Mouse (Mus musculus): Measurements from ENCODE around the gene Pom121l2. TPM values are rescaled to one million over a fixed set of nuclear protein-coding genes. Genes with fewer than 3 reads are reported as not detected.

Gene Pom121l2
- polyA plus RNA-seq, 1 experiment: 0.23 TPM

DNA sequence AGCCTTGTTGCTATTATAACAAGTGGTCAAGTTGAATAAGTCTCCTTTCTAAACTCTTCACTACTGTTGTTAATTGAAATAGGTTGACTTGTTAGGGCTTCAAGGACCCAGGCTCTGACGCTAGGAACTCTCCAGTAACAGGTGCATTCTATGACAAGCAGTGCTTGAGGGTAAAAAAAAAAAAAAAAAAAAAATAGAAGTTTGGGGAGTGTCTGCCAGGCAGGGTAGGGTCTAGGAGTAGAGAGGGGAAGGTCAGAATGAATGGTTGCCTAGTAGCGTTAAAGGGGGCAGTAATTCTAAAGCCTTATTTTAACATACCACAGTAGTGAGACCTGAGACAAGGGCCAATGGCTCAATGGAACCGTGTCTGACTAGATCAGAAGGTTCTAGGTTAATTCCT is 17.4 kb downstream of the Pom121l2 start:
- Histone ChIP-seq H3K27ac (ENCODE audit: insufficient read depth, low read length) (no peak overlapping the region), H3K4me3 (ENCODE audit: insufficient read depth, low read length) (no peak overlapping the region), H3K4me1 (ENCODE audit: control insufficient read depth, insufficient read depth, low read length) (no peaks in the 10 kb centered on the region)
- TF ChIP-seq POLR2A (IDR thresholded peaks at IDR 0.05; ENCODE audit: low read depth, low read length) (no peak), CTCF (IDR thresholded peaks at IDR 0.05; ENCODE audit: borderline replicate concordance, insufficient read depth, low read length) (no peak)

DNA sequence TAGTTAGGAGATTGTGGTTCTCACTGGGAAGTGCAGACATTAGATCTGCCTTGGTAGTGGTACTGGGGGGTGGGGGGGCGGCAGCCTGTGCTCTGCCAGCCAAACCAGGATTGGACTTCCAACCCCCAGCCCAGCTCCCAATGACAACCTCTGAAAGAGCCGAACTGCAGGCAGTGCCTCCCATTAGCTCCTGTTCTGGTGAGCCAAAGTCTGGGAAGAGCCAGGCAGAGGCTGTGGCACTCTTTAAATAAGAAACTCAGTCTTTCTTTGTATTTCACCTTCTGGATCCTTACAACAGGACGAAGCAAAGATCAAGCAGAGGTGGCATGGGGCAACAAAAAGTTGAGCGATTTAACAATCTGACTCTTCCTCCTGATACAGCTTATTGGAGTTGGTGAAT is 18.2 kb downstream of the Pom121l2 start:
- TF ChIP-seq CTCF (IDR thresholded peaks at IDR 0.05; ENCODE audit: borderline replicate concordance, insufficient read depth, low read length) (no peak), POLR2A (IDR thresholded peaks at IDR 0.05; ENCODE audit: low read depth, low read length) (no peak)
- Histone ChIP-seq H3K4me3 (ENCODE audit: insufficient read depth, low read length) (no peak overlapping the region), H3K4me1 (ENCODE audit: control insufficient read depth, insufficient read depth, low read length) (no peaks in the 10 kb centered on the region), H3K27ac (ENCODE audit: insufficient read depth, low read length) (no peak overlapping the region)

DNA sequence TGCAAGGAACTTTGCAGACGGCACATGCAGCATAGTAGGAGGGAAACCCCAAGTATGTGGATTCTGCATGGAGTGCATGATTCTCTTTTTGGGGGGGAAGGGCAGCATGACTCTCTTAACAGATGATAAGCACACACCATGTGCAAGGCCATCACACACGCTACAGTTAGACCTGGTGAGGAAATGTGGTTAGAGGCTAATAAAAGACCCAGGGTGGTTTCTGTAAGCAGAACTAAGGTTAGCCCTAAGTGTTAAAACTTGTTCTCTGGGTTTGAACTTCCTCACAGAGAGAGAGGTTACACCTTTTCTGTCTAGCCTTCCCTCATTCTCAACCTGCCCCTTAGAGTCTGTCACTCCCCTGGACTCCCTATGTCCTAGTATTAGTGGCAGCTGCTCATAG is 20.4 kb downstream of the Pom121l2 start:
- TF ChIP-seq CTCF (IDR thresholded peaks at IDR 0.05; ENCODE audit: borderline replicate concordance, insufficient read depth, low read length): no peak
- TF ChIP-seq POLR2A (IDR thresholded peaks at IDR 0.05; ENCODE audit: low read depth, low read length): no peak
- Histone ChIP-seq H3K4me1 (ENCODE audit: control insufficient read depth, insufficient read depth, low read length) (no peaks in the 10 kb centered on the region), H3K4me3 (ENCODE audit: insufficient read depth, low read length) (no peak overlapping the region), H3K27ac (ENCODE audit: insufficient read depth, low read length) (no peak overlapping the region)

DNA sequence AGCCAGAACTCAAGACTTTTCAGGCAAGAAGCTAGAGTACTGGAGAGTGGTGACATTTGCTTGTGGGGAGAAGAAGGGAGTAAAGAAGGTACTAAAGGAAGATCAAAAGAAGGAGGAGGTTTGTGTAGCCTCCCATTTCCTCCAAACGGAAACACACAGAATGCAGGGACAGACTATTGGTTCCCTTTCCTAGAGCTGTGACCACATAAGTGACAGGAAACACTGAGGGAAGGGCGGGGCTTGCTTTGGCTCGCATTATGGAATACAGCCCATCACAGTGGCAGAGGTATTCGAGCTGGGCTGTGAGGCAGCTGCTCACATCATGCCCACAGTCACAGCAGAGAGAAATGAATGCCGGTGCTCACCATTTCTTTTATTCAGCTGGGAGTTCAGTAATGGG is 20.8 kb downstream of the Pom121l2 start:
- Histone ChIP-seq H3K27ac (ENCODE audit: insufficient read depth, low read length) (no peak overlapping the region), H3K4me3 (ENCODE audit: insufficient read depth, low read length) (no peak overlapping the region), H3K4me1 (ENCODE audit: control insufficient read depth, insufficient read depth, low read length) (no peaks in the 10 kb centered on the region)
- TF ChIP-seq POLR2A (IDR thresholded peaks at IDR 0.05; ENCODE audit: low read depth, low read length) (no peak), CTCF (IDR thresholded peaks at IDR 0.05; ENCODE audit: borderline replicate concordance, insufficient read depth, low read length) (no peak)

DNA sequence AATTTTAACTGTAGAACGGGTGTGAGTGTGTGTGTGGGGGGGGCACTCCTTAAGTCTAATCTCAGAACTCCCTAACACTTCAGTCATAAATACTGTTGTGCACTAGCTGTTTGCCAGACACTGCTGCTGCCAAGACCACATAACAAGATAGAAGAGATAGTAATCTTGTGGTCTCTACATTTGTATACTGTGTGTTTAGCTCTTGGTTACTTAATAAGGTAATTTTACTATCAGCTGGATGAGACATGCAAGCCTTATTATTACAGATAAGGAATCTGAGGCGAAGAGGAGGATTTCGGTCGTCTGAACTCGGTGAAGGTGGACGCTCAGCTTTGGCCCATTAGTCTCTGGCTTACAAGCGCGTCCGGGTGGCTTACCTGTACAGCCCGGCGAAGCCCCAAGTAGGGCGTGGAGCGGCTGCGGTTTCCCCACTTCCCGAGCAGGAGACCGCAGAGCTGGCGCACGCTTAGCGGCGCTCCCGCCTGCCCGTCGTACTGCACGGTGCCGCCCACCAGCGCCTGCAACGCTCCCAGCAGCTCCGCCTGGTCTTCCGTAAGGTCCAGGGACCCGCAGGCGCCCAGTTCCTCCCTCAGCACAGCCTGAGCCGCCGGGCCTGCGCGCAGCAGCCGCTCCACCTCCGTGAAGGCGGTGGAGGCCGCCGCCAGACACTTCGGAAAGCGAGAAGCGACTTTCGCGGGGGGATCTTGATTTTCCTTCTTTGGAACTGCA is 24.8 kb downstream of the Pom121l2 start:
- Histone ChIP-seq H3K27ac (ENCODE audit: insufficient read depth, low read length) (no peak overlapping the region), H3K4me3 (ENCODE audit: insufficient read depth, low read length) (peak overlapping the region; percentile 68), H3K4me1 (ENCODE audit: control insufficient read depth, insufficient read depth, low read length) (0 out of 2 replicates have a peak, but pooled peaks cover 2% of the 10 kb centered on the region)
- TF ChIP-seq CTCF (IDR thresholded peaks at IDR 0.05; ENCODE audit: borderline replicate concordance, insufficient read depth, low read length) (no peak), POLR2A (IDR thresholded peaks at IDR 0.05; ENCODE audit: low read depth, low read length) (no peak)

DNA sequence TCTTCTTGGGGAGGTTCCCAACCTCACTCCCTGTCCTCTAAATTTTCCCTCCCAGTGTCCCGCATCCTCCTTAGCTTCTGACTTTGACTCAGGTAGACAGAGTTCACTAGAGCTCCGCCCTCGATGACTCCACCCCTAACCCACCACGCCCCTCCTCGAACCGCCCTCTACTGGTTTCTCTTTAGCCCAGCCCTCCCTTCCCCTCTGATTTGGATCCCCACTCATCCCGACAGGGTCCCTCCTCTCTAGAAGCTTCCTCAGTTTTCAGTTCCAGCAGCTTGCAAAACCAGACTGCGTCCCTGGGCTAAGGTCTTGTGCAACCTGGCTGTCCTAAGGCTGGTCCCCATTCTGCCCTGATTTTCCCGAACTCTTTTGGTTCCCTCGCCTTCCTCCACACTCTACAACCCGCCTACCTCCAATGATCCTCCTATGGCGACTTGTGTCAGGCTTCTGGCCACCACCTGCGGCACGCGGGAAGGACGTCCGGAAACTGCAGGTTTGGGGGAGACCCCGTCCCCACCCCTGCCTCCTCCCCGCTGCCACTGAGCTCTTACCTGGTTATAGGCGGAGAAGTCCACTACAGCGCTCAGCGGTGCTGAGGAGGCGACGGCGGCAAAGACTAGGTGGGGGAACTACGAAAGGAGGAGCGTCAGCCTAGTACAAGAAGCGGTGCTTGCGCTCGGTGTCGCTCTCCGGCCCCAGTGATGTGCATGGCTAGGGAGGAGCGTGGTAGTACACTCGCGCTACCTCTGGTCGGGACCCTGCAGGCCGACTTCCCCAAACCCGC is 25.5 kb downstream of the Pom121l2 start:
- H3K4me3 ChIP-seq (ENCODE audit: insufficient read depth, low read length): peak overlapping the region; percentile 68
- no peak for TF ChIP-seq CTCF (IDR thresholded peaks at IDR 0.05; ENCODE audit: borderline replicate concordance, insufficient read depth, low read length)
- TF ChIP-seq POLR2A (IDR thresholded peaks at IDR 0.05; ENCODE audit: low read depth, low read length): no peak; the same call in 1 of the 2 replicates
- 0 out of 2 replicates have a peak, but pooled peaks cover 2% of the 10 kb centered on the region for H3K4me1 ChIP-seq (ENCODE audit: control insufficient read depth, insufficient read depth, low read length)
- H3K27ac ChIP-seq (ENCODE audit: insufficient read depth, low read length): no peak overlapping the region

DNA sequence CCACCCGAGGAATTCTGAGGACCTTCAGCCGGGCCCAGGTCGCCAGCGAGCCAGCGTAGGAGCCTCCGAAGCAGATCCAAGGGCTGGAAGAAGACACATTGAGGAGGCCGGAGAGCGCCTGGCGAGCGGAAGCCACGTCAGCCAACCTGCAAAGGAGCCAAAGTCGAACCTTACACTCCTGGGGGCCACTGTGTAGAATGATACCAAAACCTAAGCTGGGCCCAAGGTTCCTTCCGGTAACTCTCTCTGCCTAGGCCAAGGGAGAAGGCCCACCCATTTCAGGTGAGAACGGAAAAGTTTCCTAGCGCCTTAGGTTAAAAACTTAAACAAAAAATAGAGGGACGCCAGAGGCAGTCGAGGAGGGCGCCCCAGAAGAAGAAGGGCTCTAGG is 26.1 kb downstream of the Pom121l2 start:
- Histone ChIP-seq H3K27ac (ENCODE audit: insufficient read depth, low read length) (no peak overlapping the region), H3K4me3 (ENCODE audit: insufficient read depth, low read length) (peak overlapping the region; percentile 68), H3K4me1 (ENCODE audit: control insufficient read depth, insufficient read depth, low read length) (0 out of 2 replicates have a peak, but pooled peaks cover 2% of the 10 kb centered on the region)
- TF ChIP-seq CTCF (IDR thresholded peaks at IDR 0.05; ENCODE audit: borderline replicate concordance, insufficient read depth, low read length) (no peak), POLR2A (IDR thresholded peaks at IDR 0.05; ENCODE audit: low read depth, low read length) (no peak)

DNA sequence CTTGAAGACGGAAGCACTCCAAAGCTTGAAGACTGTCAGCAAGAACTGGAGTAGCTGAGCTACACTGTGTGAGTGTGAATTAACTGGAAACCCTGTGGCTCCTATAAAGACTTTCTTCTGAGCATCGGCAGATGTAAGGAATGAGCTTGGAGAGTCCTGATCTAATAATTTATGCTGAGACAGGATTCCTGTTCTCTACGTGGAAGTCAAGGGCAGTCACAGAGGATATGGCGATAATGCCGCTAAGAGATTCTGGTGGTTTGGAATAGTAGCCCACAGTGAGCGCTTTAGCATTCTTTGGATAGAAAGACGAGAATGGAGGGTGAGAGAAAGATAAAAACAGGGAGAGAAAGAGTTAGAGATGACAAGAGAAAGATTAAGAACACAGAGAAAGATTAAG is 26.9 kb downstream of the Pom121l2 start:
- no peak for TF ChIP-seq POLR2A (IDR thresholded peaks at IDR 0.05; ENCODE audit: low read depth, low read length)
- no peak for TF ChIP-seq CTCF (IDR thresholded peaks at IDR 0.05; ENCODE audit: borderline replicate concordance, insufficient read depth, low read length)
- H3K4me1 ChIP-seq (ENCODE audit: control insufficient read depth, insufficient read depth, low read length): 0 out of 2 replicates have a peak, but pooled peaks cover 2% of the 10 kb centered on the region
- H3K4me3 ChIP-seq (ENCODE audit: insufficient read depth, low read length): no peak overlapping the region
- no peak overlapping the region for H3K27ac ChIP-seq (ENCODE audit: insufficient read depth, low read length)

DNA sequence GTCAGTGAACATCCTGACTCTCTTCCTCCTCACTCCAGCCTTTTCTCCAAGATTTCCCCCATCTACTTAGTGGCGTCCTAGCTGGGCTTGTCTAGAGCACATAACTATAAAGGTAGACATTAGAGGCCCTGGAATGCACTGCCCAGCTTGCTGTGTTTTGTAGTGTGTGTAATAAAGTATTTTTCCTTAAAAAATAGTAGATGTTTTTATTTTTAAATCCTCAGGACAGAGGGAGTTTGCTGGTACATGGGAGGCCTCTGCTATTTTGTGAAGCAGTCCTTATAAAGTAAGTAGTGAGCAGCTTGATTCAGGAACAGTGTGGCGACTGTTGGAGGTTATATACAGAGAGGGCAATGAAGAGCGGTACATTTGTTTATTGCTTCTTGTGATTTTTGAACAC is 27.7 kb downstream of the Pom121l2 start:
- Histone ChIP-seq H3K4me1 (ENCODE audit: control insufficient read depth, insufficient read depth, low read length) (0 out of 2 replicates have a peak, but pooled peaks cover 2% of the 10 kb centered on the region), H3K27ac (ENCODE audit: insufficient read depth, low read length) (no peak overlapping the region), H3K4me3 (ENCODE audit: insufficient read depth, low read length) (no peak overlapping the region)
- TF ChIP-seq CTCF (IDR thresholded peaks at IDR 0.05; ENCODE audit: borderline replicate concordance, insufficient read depth, low read length): no peak
- TF ChIP-seq POLR2A (IDR thresholded peaks at IDR 0.05; ENCODE audit: low read depth, low read length): no peak

DNA sequence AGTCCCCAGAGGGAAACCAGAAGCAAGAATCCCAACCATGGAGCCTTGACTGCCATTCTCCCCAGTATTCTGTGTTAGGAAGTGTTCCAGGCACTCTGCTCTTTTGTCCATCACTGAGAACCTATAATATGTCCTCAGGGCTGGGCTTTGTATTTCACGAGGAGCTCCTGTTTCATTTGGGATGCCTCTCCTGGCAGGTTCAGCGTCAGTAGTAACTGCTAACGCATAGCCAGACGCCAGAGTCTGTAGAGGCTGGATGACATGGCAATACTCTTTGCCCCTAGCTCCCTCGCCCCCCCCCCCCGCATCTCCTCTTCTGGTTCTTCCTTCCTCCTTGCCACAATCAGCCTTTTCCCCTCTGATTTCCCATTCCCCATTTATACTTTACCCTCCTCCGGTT is 28.6 kb downstream of the Pom121l2 start, which contains the start of gene Prss16:
Prss16 (minus strand) TSS at position 101 of the 400 bp plus-strand sequence.
- no peak within 1 kb of the TSS for H3K27ac ChIP-seq (ENCODE audit: insufficient read depth, low read length)
- no peak for TF ChIP-seq CTCF (IDR thresholded peaks at IDR 0.05; ENCODE audit: borderline replicate concordance, insufficient read depth, low read length)
- no peak for TF ChIP-seq POLR2A (IDR thresholded peaks at IDR 0.05; ENCODE audit: low read depth, low read length)
- H3K4me3 ChIP-seq (ENCODE audit: insufficient read depth, low read length): no peak within 1 kb of the TSS
- peaks cover 3% of the 10 kb centered on the region; the same call in 1 of the 2 replicates for H3K4me1 ChIP-seq (ENCODE audit: control insufficient read depth, insufficient read depth, low read length)
